Mouse (Mus musculus) lung, adult 2 months (tissue): Measurements from ENCODE around the gene Zrsr1. TPM values are rescaled to one million over a fixed set of nuclear protein-coding genes. Genes with fewer than 3 reads are reported as not detected.

Experiments used
- DNase-seq: peaks from one replicate; pipeline ENCODE4 v3.0.0; 2022
- H3K4me1 ChIP-seq: fragments of 200-500 bp; 2 replicates; pipeline ENCODE4 v1.6.1; 2011; ENCODE audit warnings: low read length; ENCODE audit not compliant: control insufficient read depth, insufficient read depth
- H3K4me3 ChIP-seq: fragments of 200-500 bp; replicated peaks from 2 replicates; pipeline ENCODE3; 2011; ENCODE audit warnings: low read depth, mild to moderate bottlenecking, control low read depth, low read length; ENCODE audit errors: extremely low read depth
- CTCF ChIP-seq: fragments of 200-500 bp; IDR thresholded peaks from 2 replicates; pipeline ENCODE4 v1.5.1; 2011; ENCODE audit warnings: mild to moderate bottlenecking, low read length, control low read depth; ENCODE audit not compliant: insufficient read depth
- POLR2A ChIP-seq: fragments of 200-500 bp; IDR thresholded peaks from 2 replicates; pipeline ENCODE4 v1.6.1; 2011; ENCODE audit warnings: low read depth, mild to moderate bottlenecking, control low read depth, low read length, borderline replicate concordance; ENCODE audit errors: extremely low read depth
- WGBS: fragments of 180-500 bp; shearing (Covaris S2); methylation state at CpG from one replicate; pipeline ENCODE4 v1.1.7; 2018; 5-methylcytosine and 5-hydroxymethylcytosine counted together
- polyA plus RNA-seq: library from polyadenylated mRNA; depleted of rRNA; stranded (reverse); fragments of >200 nt; gene quantifications from 2 replicates; pipeline ENCODE4 v1.2.3, GENCODE M21; 2012

Gene Zrsr1
- polyA plus RNA-seq, 1 experiment: 11.5 TPM

- H3K4me3 ChIP-seq: peak overlapping the region; percentile 84
- H3K4me1 ChIP-seq: peaks cover 3% of the 10 kb centered on the region; the same call in 1 of the 2 replicates
- TF ChIP-seq CTCF (no peak), POLR2A (peak; percentile 90; the same call in 1 of the 2 replicates)
- peak; percentile 82 for DNase-seq
- WGBS: 49% methylated on average over 44 of the region's 46 CpGs
These were observed 1.1 kb downstream of the Zrsr1 start for GRCm38 (mm10) chr11:22972746-22973526.

- WGBS: 49% methylated on average over 14 of the region's 14 CpGs
- H3K4me3 ChIP-seq: peak overlapping the region; percentile 66
- DNase-seq: no peak
- peaks cover 3% of the 10 kb centered on the region; the same call in 1 of the 2 replicates for H3K4me1 ChIP-seq
- TF ChIP-seq CTCF (no peak), POLR2A (no peak)
These were observed 1.8 kb downstream of the Zrsr1 start for GRCm38 (mm10) chr11:22973599-22973998.

GRCm38 (mm10) chr11:22978215-22978614 is 6.4 kb downstream of the Zrsr1 start:
- WGBS: 88% methylated on average over 3 of the region's 3 CpGs
- Histone ChIP-seq H3K4me1 (peaks cover 6% of the 10 kb centered on the region; the same call in 1 of the 2 replicates), H3K4me3 (no peak overlapping the region)
- DNase-seq: no peak
- TF ChIP-seq CTCF (no peak), POLR2A (no peak)

- DNase-seq: no peak
- peaks cover 6% of the 10 kb centered on the region; the same call in 1 of the 2 replicates for H3K4me1 ChIP-seq
- TF ChIP-seq POLR2A: no peak
- TF ChIP-seq CTCF: no peak
- WGBS: 58% methylated on average over 1 of the region's 1 CpGs
- H3K4me3 ChIP-seq: no peak overlapping the region
These were observed 6.9 kb downstream of the Zrsr1 start for GRCm38 (mm10) chr11:22978711-22979110.

GRCm38 (mm10) chr11:22979221-22979620 is 7.4 kb downstream of the Zrsr1 start:
- Histone ChIP-seq H3K4me1 (peaks cover 6% of the 10 kb centered on the region; the same call in 1 of the 2 replicates), H3K4me3 (no peak overlapping the region)
- TF ChIP-seq CTCF (no peak), POLR2A (no peak)
- 63% methylated on average over 1 of the region's 1 CpGs for WGBS
- no peak for DNase-seq

DNA sequence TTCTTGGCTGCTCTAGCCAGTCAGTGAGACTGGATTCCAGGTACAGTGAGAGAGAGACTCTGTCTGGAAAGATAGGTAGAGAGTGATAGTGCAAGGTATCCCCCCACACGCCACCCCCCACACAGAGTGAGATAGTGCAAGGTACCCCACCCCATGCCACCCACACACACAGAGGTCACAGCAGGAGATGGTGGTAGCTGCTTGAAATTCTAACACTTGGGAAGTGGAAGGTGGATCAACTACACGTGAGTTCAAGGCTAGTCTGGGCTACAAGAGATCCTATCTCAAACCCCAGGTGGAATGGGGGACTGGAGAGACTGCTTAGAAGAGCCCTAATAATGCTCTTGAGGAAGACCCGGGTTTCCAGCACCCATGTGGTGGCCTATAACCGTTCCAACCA is 9.2 kb downstream of the Zrsr1 start:
- no peak overlapping the region for H3K4me3 ChIP-seq
- H3K4me1 ChIP-seq: peaks cover 3% of the 10 kb centered on the region; the same call in 1 of the 2 replicates
- DNase-seq: no peak
- 31% methylated on average over 4 of the region's 4 CpGs for WGBS
- no peak for TF ChIP-seq POLR2A
- no peak for TF ChIP-seq CTCF

DNA sequence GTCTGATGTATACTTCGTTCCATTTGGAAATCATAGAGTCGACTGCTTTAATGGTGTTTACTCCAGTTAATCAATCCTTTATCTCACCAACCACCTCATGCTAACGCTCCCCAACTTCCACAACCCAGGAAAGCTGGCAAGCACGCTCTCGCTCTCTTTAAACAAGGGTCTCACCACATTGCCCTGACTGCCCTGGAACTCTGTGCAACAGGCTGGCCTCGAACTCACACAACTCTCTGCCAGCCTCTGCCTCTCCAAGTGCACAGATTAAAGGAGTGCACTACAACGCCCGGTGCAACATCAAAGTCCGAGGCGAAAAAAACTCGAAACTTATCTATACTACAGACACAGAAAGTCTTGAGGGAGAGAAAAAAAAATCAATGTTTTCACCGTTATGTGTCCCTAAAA is 9.7 kb downstream of the Zrsr1 start:
- TF ChIP-seq CTCF (no peak), POLR2A (no peak)
- peaks cover 3% of the 10 kb centered on the region; the same call in 1 of the 2 replicates for H3K4me1 ChIP-seq
- 2% methylated on average over 12 of the region's 12 CpGs for WGBS
- peak overlapping the region; percentile 93 for H3K4me3 ChIP-seq
- no peak for DNase-seq

- peak; percentile 97 for DNase-seq
- peak; percentile 71; the same call in 1 of the 2 replicates for TF ChIP-seq POLR2A
- TF ChIP-seq CTCF: peak; percentile 57
- H3K4me1 ChIP-seq: peaks cover 3% of the 10 kb centered on the region; the same call in 1 of the 2 replicates
- 2% methylated on average over 42 of the region's 42 CpGs for WGBS
- H3K4me3 ChIP-seq: peak within 1 kb of the TSS; percentile 93
These were observed 10.4 kb downstream of the Zrsr1 start, which contains the start of the genes Gm28048 and Commd1 for GRCm38 (mm10) chr11:22981984-22982757. Gene Gm28048, minus strand, starts transcription at chr11:22982090. Gene Commd1, minus strand, starts transcription at chr11:22982382.

- TF ChIP-seq CTCF (no peak), POLR2A (no peak)
- no peak overlapping the region for H3K4me3 ChIP-seq
- 77% methylated on average over 6 of the region's 6 CpGs for WGBS
These were observed 11.0 kb downstream of the Zrsr1 start for GRCm38 (mm10) chr11:22982846-22983245.

More at GRCm38 (mm10) chr11:22982846-22983245, 11.0 kb downstream of the Zrsr1 start:
- peaks cover 3% of the 10 kb centered on the region; the same call in 1 of the 2 replicates for H3K4me1 ChIP-seq
- DNase-seq: no peak
